Mouse (Mus musculus) lung, adult 2 months (tissue): Measurements from ENCODE around the gene Mertk. TPM values are rescaled to one million over a fixed set of nuclear protein-coding genes. Genes with fewer than 3 reads are reported as not detected.

Experiments
- DNase-seq: peaks from one replicate; pipeline ENCODE4 v3.0.0; 2022
- H3K4me1 ChIP-seq: fragments of 200-500 bp; 2 replicates; pipeline ENCODE4 v1.6.1; 2011; ENCODE audit warnings: low read length; ENCODE audit not compliant: control insufficient read depth, insufficient read depth
- H3K4me3 ChIP-seq: fragments of 200-500 bp; replicated peaks from 2 replicates; pipeline ENCODE3; 2011; ENCODE audit warnings: low read depth, mild to moderate bottlenecking, control low read depth, low read length; ENCODE audit errors: extremely low read depth
- CTCF ChIP-seq: fragments of 200-500 bp; IDR thresholded peaks from 2 replicates; pipeline ENCODE4 v1.5.1; 2011; ENCODE audit warnings: mild to moderate bottlenecking, low read length, control low read depth; ENCODE audit not compliant: insufficient read depth
- POLR2A ChIP-seq: fragments of 200-500 bp; IDR thresholded peaks from 2 replicates; pipeline ENCODE4 v1.6.1; 2011; ENCODE audit warnings: low read depth, mild to moderate bottlenecking, control low read depth, low read length, borderline replicate concordance; ENCODE audit errors: extremely low read depth
- WGBS: fragments of 180-500 bp; shearing (Covaris S2); methylation state at CpG from one replicate; pipeline ENCODE4 v1.1.7; 2018; 5-methylcytosine and 5-hydroxymethylcytosine counted together
- polyA plus RNA-seq: library from polyadenylated mRNA; depleted of rRNA; stranded (reverse); fragments of >200 nt; gene quantifications from 2 replicates; pipeline ENCODE4 v1.2.3, GENCODE M21; 2012; rRNA removed

The Mertk gene
- polyA plus RNA-seq, 1 experiment: 12.6 TPM

GRCm38 (mm10) chr2:128833435-128833834 is 134.7 kb downstream of the Mertk start:
- 90% methylated on average over 2 of the region's 2 CpGs for WGBS
- H3K4me1 ChIP-seq: no peaks in the 10 kb centered on the region
- no peak overlapping the region for H3K4me3 ChIP-seq
- DNase-seq: no peak
- no peak for TF ChIP-seq POLR2A
- TF ChIP-seq CTCF: no peak

DNA sequence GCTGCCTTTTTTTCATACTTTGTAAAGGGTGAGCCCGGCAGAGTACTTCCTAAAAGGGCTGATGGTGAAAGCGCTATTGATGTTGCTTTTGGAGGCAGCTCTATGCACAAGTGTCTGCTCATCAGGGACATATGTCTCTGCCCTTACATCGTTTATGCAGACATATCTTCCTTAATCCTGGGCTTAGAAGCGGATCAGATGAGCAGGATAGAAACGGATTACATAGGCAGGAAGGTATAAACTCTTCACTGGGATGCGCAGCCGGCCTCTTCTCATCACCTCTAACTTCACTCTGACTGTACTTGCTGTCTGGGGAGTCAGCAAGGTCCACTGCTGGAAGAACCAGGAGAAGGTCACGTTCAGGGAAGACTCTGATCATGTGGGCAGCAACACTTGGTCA is 138.8 kb downstream of the Mertk start:
- TF ChIP-seq POLR2A: no peak
- no peak for TF ChIP-seq CTCF
- no peak for DNase-seq
- no peaks in the 10 kb centered on the region for H3K4me1 ChIP-seq
- 86% methylated on average over 8 of the region's 8 CpGs for WGBS
- H3K4me3 ChIP-seq: no peak overlapping the region

DNA sequence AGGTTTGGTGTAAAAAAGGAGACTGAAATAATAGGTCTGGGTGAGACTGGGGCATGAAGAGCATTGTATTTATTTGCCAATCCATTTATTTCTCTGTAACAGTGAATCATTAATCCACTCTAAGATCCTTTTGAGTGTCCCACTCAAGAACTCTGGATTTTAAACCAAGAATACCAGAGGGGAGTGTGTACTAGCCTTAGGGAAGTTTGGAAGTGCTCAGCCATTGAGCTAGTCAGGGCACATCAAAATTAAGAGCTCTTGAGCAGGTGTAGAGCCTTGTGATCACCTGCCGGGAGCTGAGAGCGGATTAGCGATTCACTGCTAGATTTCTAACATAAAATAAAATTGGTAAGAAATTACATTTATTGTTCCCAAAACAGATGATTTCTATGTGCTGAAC is 139.9 kb downstream of the Mertk start:
- Histone ChIP-seq H3K4me3 (no peak overlapping the region), H3K4me1 (no peaks in the 10 kb centered on the region)
- WGBS: 79% methylated on average over 3 of the region's 3 CpGs
- DNase-seq: no peak
- TF ChIP-seq CTCF: no peak
- no peak for TF ChIP-seq POLR2A

DNA sequence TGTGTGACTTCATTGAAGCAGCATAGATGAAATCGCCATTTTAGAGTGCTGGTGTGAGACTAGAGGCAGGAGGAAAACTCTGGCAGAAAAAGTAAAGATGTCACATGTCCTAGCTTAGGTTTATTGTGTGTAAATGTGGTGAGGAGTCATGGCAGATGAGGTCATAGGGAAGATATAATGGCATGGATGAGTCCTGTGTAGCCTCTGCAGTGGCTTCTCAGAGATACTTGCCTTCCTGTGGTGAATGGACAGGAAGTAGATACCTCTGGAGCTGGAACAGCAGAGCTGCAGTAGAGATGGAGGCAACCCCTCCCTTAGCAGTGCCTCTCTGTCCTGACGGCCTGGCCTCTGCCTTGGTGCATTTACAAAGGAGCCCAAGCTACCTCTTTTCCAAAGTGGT is 140.7 kb downstream of the Mertk start:
- WGBS: 64% methylated on average over 2 of the region's 2 CpGs
- no peak for DNase-seq
- H3K4me3 ChIP-seq: no peak overlapping the region
- no peaks in the 10 kb centered on the region for H3K4me1 ChIP-seq
- TF ChIP-seq POLR2A (no peak), CTCF (no peak)

- no peak for TF ChIP-seq CTCF
- no peak for TF ChIP-seq POLR2A
- WGBS: 78% methylated on average over 8 of the region's 8 CpGs
- no peak overlapping the region for H3K4me3 ChIP-seq
- DNase-seq: no peak
- H3K4me1 ChIP-seq: no peaks in the 10 kb centered on the region
Measured at GRCm38 (mm10) chr2:128842437-128842836, 143.7 kb downstream of the Mertk start.

DNA sequence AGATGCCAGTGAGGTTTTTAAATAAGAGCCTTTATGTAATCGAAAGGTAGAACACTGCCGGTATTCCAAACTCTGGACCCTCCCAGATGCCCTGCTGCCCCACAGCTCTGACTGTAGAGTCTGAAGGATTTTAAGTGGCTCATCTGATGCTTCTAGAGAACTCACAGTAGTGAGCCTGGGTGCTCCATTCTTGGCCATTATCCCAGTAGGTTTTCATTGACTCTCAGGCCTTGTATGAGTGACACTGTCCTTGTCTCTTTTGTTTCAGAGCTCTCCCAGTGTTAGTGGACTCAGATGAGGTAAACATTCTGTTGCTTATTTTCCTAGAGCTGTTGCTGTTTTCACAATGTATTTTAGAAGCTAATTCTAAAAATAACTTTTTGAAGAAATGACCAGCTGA is 151.3 kb downstream of the Mertk start:
- no peak for DNase-seq
- WGBS: 86% methylated on average over 2 of the region's 2 CpGs
- H3K4me1 ChIP-seq: no peaks in the 10 kb centered on the region
- TF ChIP-seq POLR2A (no peak), CTCF (no peak)
- H3K4me3 ChIP-seq: no peak overlapping the region

Other genes starting within 250 kb of the Mertk start
- not detected in 2 replicates for gene Spdye4c, start 107.7 kb upstream of the Mertk start, polyA plus RNA-seq
- gene Anapc1, start 11.6 kb upstream of the Mertk start, polyA plus RNA-seq: 46.5 and 48.1 TPM in 2 replicates
- gene Tmem87b, start 119.2 kb downstream of the Mertk start, polyA plus RNA-seq: 11.1 and 18.5 TPM in 2 replicates
- gene Fbln7, start 164.0 kb downstream of the Mertk start, polyA plus RNA-seq: 0.38 and 1.1 TPM in 2 replicates
- gene Zc3h8, start 245.1 kb downstream of the Mertk start, polyA plus RNA-seq: 0.58 and 1.6 TPM in 2 replicates